Mouse (Mus musculus) heart, postnatal 0 days (tissue): ENCODE results near the gene Hectd1.

ENCODE experiments used
- CTCF ChIP-seq: IDR thresholded peaks from 2 replicates; pipeline ENCODE4 v1.5.1; 2016; ENCODE audit warnings: antibody characterized with exemption, control low read depth, low read depth
- EP300 ChIP-seq: IDR thresholded peaks from 2 replicates; pipeline ENCODE4 v1.6.1; 2016; ENCODE audit warnings: antibody characterized with exemption, low read depth

- no peak for TF ChIP-seq CTCF
- TF ChIP-seq EP300 = no peak
These were observed 11.3 kb downstream of the Hectd1 start for GRCm38 (mm10) chr12:51817815-51818613.
